Mouse (Mus musculus) liver, embryonic 14.5 days (tissue): ENCODE data around the gene Ankrd12. TPM values are rescaled to one million over a fixed set of nuclear protein-coding genes. Genes with fewer than 3 reads are reported as not detected.

Experiments
- ATAC-seq: fragments of 200-750 bp; cut with Nextera tagmentation; 2 replicates; pipeline ENCODE4 v1.8.0; 2017; ENCODE audit warnings: moderate number of reproducible peaks, mild to moderate bottlenecking, moderate library complexity; ENCODE audit not compliant: insufficient read depth
- DNase-seq, 3 experiments: peaks; one replicate each; pipeline ENCODE4 v3.0.0-alpha.2; 2012 to 2013; ENCODE audit warnings: low read depth in 3 of 3, low spot score in 3 of 3
- H3K27ac ChIP-seq: fragments of 300-500 bp; sonication (generic); 2 replicates; pipeline ENCODE4 v1.5.1; 2014; ENCODE audit warnings: moderate library complexity, mild to moderate bottlenecking, control low read depth, inconsistent platforms
- H3K27me3 ChIP-seq: fragments of 300-500 bp; sonication (generic); 2 replicates; pipeline ENCODE4 v1.6.1; 2014; ENCODE audit warnings: mild to moderate bottlenecking, low read length, moderate library complexity; ENCODE audit not compliant: control insufficient read depth, insufficient read depth
- H3K36me3 ChIP-seq: fragments of 300-500 bp; sonication (generic); replicated peaks from 2 replicates; pipeline ENCODE4 v1.6.1; 2014; ENCODE audit warnings: low read depth; ENCODE audit not compliant: control insufficient read depth, insufficient read depth
- H3K4me1 ChIP-seq, 2 experiments: fragments of 200-500 bp in 1 of 2; fragments of 300-500 bp in 1 of 2; sonication (generic) in 1 of 2; replicated peaks; 2 replicates each; pipeline ENCODE4 v1.6.1; 2012 to 2014; ENCODE audit warnings: antibody characterized with exemption in 1 of 2, inconsistent platforms in 1 of 2, low read length in 1 of 2; ENCODE audit not compliant: control insufficient read depth in 2 of 2, insufficient read depth in 2 of 2
- H3K4me2 ChIP-seq: fragments of 300-500 bp; sonication (generic); 2 replicates; pipeline ENCODE4 v1.6.1; 2014; ENCODE audit warnings: low read depth, mild to moderate bottlenecking, control low read depth, moderate library complexity
- H3K4me3 ChIP-seq, 2 experiments: fragments of 200-500 bp in 1 of 2; fragments of 300-500 bp in 1 of 2; sonication (generic) in 1 of 2; 2 replicates each; pipeline ENCODE4 v1.5.1; 2012 to 2014; ENCODE audit warnings: low read depth in 2 of 2, low read length in 2 of 2, mild to moderate bottlenecking in 2 of 2, control low read depth in 1 of 2, inconsistent platforms in 1 of 2, moderate library complexity in 1 of 2; ENCODE audit not compliant: insufficient read depth in 1 of 2
- H3K9ac ChIP-seq: fragments of 300-500 bp; sonication (generic); replicated peaks from 2 replicates; pipeline ENCODE4 v1.6.1; 2014; ENCODE audit warnings: mild to moderate bottlenecking, control low read depth, moderate library complexity
- H3K9me3 ChIP-seq: fragments of 300-500 bp; sonication (generic); 2 replicates; pipeline ENCODE4 v1.6.1; 2016; ENCODE audit warnings: low read length, mixed read lengths; ENCODE audit not compliant: control insufficient read depth
- CTCF ChIP-seq: IDR thresholded peaks from 2 replicates; pipeline ENCODE4 v1.5.1; 2016; ENCODE audit warnings: antibody characterized with exemption, low read depth, control low read depth
- EP300 ChIP-seq: IDR thresholded peaks from 2 replicates; pipeline ENCODE4 v1.6.1; 2016; ENCODE audit warnings: antibody characterized with exemption, low read depth
- WGBS: fragments of 180-500 bp; shearing (Covaris S2); extraction: QIAGEN DNeasy Blood & Tissue Kit; methylation state at CpG from one replicate; pipeline ENCODE4 v1.1.7; 2014; ENCODE audit not compliant: insufficient replicate concordance; 5-methylcytosine and 5-hydroxymethylcytosine counted together
- polyA plus RNA-seq, 2 experiments: library from polyadenylated mRNA; depleted of rRNA in 1 of 2; stranded (reverse) in 1 of 2; unstranded in 1 of 2; fragments of >200 nt; fragmentation: Nextera tagmentation in 1 of 2; extraction: Ambion mirVana in 1 of 2; gene quantifications; 2 replicates each; pipeline versions ENCODE4 v1.2.1 to v1.2.3; 2012 to 2014

The Ankrd12 gene
- polyA plus RNA-seq, 2 experiments: 2.7 to 6.2 TPM

DNA sequence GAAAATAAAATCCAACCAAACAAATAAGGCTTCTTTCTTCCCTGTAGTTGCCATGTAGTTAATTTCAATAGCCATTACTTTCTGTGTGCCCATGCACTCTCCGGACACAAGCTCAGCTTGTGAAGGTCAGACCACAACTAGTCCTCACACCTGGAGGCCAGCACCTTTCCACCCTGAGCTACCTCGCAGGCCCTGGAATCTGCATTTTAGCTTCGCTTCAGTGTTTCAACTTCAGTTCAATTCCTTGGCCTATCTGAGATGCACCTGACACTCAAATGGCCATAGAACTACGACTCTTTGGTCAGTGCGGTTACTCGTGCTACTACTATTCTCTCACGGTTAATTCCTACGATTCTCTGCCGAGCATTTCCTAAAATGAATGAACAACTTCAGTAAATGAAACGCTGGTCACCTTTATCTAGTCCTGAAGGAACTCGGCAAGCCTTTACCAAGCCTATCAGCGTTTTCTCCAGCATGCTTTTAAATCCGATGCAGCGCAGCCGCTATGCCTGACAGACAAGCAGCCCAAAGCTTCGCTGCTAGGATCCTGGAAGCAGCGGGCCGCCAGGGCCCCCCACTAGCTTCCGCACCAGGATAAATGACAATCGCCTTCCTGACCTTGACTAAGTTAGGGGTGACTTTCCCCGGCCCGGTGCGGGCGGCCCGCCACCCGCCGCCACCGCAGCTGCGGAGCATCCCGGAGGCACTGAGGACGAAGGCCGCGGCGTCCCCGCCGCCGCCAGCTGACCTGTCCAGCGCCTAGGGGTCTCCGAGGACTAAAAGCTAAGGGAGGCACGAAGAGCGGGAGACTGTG lies 23.9 kb upstream of the Ankrd12 start:
- peak; percentile 38 for ATAC-seq
- no peaks in the 10 kb centered on the region for H3K9me3 ChIP-seq
- H3K27me3 ChIP-seq: no peaks in the 10 kb centered on the region
- H3K4me3 ChIP-seq: peak overlapping the region; percentile 85 to 99
- peak overlapping the region; percentile 99 for H3K9ac ChIP-seq
- DNase-seq: peak in 1 of 3 experiments; percentile 37
- peak overlapping the region; percentile 73 for H3K4me2 ChIP-seq
- 2% methylated on average over 36 of the region's 41 CpGs for WGBS
- no peaks in the 10 kb centered on the region; the same call in 1 of the 2 replicates for H3K36me3 ChIP-seq
- H3K4me1 ChIP-seq: peaks cover 5 to 11% of the 10 kb centered on the region in 2 experiments
- H3K27ac ChIP-seq: peak overlapping the region; percentile 87
- TF ChIP-seq EP300: no peak

DNA sequence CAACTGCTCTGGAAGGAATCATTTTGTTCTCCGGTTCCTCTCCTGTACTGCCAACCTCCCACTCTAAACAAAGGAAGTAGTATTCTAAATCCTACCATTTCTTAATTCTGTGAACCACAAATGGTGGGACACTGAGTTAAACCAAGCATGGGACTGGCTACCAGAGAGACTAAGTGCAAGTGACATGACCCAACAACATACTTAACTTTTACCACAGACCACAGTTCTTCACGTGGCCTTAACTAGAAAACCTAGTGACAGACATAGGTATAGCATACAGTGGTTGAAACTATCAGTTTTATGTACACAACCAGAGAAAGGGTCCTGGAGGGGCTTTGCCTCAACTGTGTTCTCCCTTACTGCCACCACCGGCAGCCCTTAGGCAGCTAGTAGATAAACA lies 15.8 kb upstream of the Ankrd12 start:
- H3K27me3 ChIP-seq: no peaks in the 10 kb centered on the region
- TF ChIP-seq EP300: no peak
- no peak for TF ChIP-seq CTCF
- peaks cover 9% of the 10 kb centered on the region for H3K36me3 ChIP-seq
- no peak overlapping the region for H3K4me3 ChIP-seq
- ATAC-seq (no peak), DNase-seq (no peak)
- H3K4me2 ChIP-seq: no peak overlapping the region
- WGBS: 72% methylated on average over 3 of the region's 3 CpGs
- no peak overlapping the region for H3K9ac ChIP-seq
- H3K4me1 ChIP-seq: 0 out of 4 replicates have a peak, but pooled peaks cover 0 to 2% of the 10 kb centered on the region in 2 experiments
- H3K27ac ChIP-seq: no peak overlapping the region
- no peaks in the 10 kb centered on the region for H3K9me3 ChIP-seq

DNA sequence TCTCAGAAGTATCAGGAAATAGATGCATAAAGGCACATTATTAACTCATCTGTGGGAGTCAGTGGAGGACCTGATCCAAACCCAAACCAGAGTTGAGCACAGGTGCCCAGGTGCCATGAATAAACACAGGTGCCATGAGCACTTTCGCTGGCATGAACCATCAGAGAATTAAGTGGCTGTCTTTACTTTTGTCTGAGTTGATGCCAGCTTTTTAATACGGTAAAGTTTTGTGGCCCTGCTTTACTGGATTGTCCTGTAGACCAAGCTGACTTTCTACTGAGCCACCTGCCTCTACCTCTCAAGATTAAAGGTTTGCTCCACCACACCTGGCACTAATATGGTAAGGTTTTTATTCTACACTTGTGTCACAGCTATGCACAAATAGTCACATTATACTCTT lies 15.2 kb upstream of the Ankrd12 start:
- H3K9me3 ChIP-seq: no peaks in the 10 kb centered on the region
- no peak overlapping the region for H3K9ac ChIP-seq
- H3K27me3 ChIP-seq: no peaks in the 10 kb centered on the region
- H3K36me3 ChIP-seq: peaks cover 12% of the 10 kb centered on the region
- H3K4me3 ChIP-seq: no peak overlapping the region
- H3K4me2 ChIP-seq: no peak overlapping the region
- 85% methylated on average over 2 of the region's 2 CpGs for WGBS
- DNase-seq (no peak), ATAC-seq (no peak)
- H3K27ac ChIP-seq: no peak overlapping the region
- 0 out of 4 replicates have a peak, but pooled peaks cover 0 to 2% of the 10 kb centered on the region in 2 experiments for H3K4me1 ChIP-seq
- TF ChIP-seq CTCF (no peak), EP300 (no peak)

DNA sequence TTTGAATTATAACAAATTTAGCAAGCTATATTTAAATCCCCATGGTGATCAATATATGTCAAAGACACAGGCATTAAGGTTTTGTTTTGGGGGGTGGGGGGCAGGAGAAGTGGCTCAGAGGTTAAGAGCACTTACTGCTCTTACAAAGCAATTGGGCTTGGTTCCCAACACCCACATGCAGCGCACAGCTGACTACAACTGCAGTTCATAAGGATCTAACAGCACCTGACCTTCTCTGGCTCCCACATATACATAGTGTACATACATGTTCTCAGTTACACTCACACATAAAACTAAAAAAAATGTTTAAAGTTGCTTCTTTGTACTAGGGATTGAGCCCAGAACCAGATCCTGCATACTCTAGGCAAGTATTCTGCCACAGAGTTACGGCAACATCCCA lies 14.5 kb upstream of the Ankrd12 start:
- Histone ChIP-seq H3K27me3 (no peaks in the 10 kb centered on the region), H3K27ac (no peak overlapping the region), H3K4me3 (no peak overlapping the region), H3K9ac (no peak overlapping the region), H3K4me2 (no peak overlapping the region), H3K36me3 (peaks cover 15% of the 10 kb centered on the region), H3K4me1 (no peaks in the 10 kb centered on the region), H3K9me3 (no peaks in the 10 kb centered on the region)
- TF ChIP-seq CTCF: no peak
- 87% methylated on average over 2 of the region's 2 CpGs for WGBS
- DNase-seq (no peak), ATAC-seq (no peak)

DNA sequence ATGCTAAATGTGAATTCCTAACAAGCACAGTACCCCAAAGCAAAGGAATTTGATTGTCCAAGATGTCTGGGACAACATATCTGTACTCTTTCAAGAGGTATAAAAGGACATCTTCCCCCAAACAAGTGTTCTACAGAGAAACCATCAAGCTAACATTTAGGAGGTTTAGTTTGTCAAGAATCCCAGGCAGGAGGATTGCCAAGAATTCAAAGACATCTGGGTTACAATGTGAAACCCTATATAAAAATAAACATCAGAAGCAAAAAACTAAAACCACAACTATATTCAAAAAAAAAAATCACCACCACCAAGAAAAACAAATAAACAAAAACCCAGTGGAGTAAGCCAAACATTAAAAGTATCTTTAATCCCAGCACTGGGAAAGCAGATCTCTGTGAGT lies 13.4 kb upstream of the Ankrd12 start:
- H3K9me3 ChIP-seq: no peaks in the 10 kb centered on the region
- H3K9ac ChIP-seq: no peak overlapping the region
- TF ChIP-seq CTCF (no peak), EP300 (no peak)
- H3K4me2 ChIP-seq: no peak overlapping the region
- no peaks in the 10 kb centered on the region for H3K4me1 ChIP-seq
- H3K4me3 ChIP-seq: no peak overlapping the region
- peaks cover 26% of the 10 kb centered on the region for H3K36me3 ChIP-seq
- no peak overlapping the region for H3K27ac ChIP-seq
- ATAC-seq (no peak), DNase-seq (no peak)
- H3K27me3 ChIP-seq: no peaks in the 10 kb centered on the region
